Mouse (Mus musculus) kidney, adult 2 months (tissue): ENCODE measurements around the gene Sept9.

Experiments used
- CTCF ChIP-seq: fragments of 200-500 bp; conservative IDR thresholded peaks from 2 replicates; pipeline ENCODE4 v1.5.1; 2011; ENCODE audit warnings: low read depth, mild to moderate bottlenecking, control low read depth, low read length, moderate library complexity, mixed read lengths; ENCODE audit not compliant: insufficient read depth, insufficient read length
- POLR2A ChIP-seq: fragments of 200-500 bp; IDR thresholded peaks from one replicate; pipeline ENCODE4 v1.6.1; 2011; ENCODE audit warnings: low read depth, low read length, control low read depth

DNA sequence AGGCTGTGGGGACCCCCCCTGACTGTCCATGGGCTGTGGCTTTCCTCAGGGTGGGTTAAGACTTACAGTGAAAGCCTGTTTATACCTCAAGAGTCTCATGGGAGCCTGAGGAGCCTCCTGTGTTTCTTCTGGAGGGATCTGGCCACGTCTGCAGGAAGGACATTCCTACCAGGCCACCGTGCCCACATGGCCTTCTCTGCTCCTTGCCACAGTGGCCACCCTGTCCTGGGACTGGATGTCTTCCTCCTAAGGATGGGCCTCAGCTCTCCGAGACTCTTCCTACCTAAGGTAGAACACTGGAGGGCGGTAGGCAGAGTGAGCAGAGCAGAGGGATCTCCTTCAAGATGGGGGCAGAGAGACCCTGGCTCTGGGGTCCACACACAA lies 96.6 kb downstream of the Sept9 start:
- TF ChIP-seq CTCF (no peak), POLR2A (no peak)
